Mouse (Mus musculus): ENCODE data around the gene Ccndbp1.
"Not testable (repeated sequence)": the region's sequence is repeated elsewhere in the genome, so short reads cannot be mapped to it uniquely, and the experiment has no call there.

Ccndbp1 gene

GRCm38 (mm10) chr2:121004018-121004811, 4.0 kb upstream of the Ccndbp1 start:
- DNase-seq = no peak

- no peak for DNase-seq
These were observed 1.2 kb upstream of the Ccndbp1 start for GRCm38 (mm10) chr2:121006986-121007385.

GRCm38 (mm10) chr2:121008664-121009007, 433 bp downstream of the Ccndbp1 start:
- DNase-seq = no peak

GRCm38 (mm10) chr2:121009071-121009677, 971 bp downstream of the Ccndbp1 start:
- DNase-seq = no peak

- no peak for DNase-seq
These were observed 4.5 kb downstream of the Ccndbp1 start for GRCm38 (mm10) chr2:121012676-121013075.

- no peak for DNase-seq
These were observed 7.3 kb downstream of the Ccndbp1 start for GRCm38 (mm10) chr2:121015507-121015906.

GRCm38 (mm10) chr2:121016226-121016625, 8.0 kb downstream of the Ccndbp1 start:
- DNase-seq = no peak

GRCm38 (mm10) chr2:121017151-121017550, 8.9 kb downstream of the Ccndbp1 start:
- DNase-seq = no peak

- no peak for DNase-seq
These were observed 14.7 kb downstream of the Ccndbp1 start for GRCm38 (mm10) chr2:121022918-121023317.

- DNase-seq = no peak
These were observed 28.6 kb downstream of the Ccndbp1 start, which contains the start of gene Epb42 for GRCm38 (mm10) chr2:121036733-121037341. Gene Epb42, minus strand, starts transcription at chr2:121037072.

GRCm38 (mm10) chr2:121038851-121039250, 30.6 kb downstream of the Ccndbp1 start:
- not testable (repeated sequence) for DNase-seq

- no peak for DNase-seq
These were observed 31.2 kb downstream of the Ccndbp1 start for GRCm38 (mm10) chr2:121039382-121039781.

- DNase-seq = no peak
These were observed 32.9 kb downstream of the Ccndbp1 start for GRCm38 (mm10) chr2:121041098-121041497.

- no peak for DNase-seq
These were observed 37.5 kb downstream of the Ccndbp1 start for GRCm38 (mm10) chr2:121045653-121046052.

GRCm38 (mm10) chr2:121052176-121052575, 44.0 kb downstream of the Ccndbp1 start:
- no peak for DNase-seq

GRCm38 (mm10) chr2:121054060-121054459, 45.9 kb downstream of the Ccndbp1 start:
- DNase-seq = no peak

GRCm38 (mm10) chr2:121055915-121056314, 47.7 kb downstream of the Ccndbp1 start:
- DNase-seq = no peak

GRCm38 (mm10) chr2:121057997-121058396, 49.8 kb downstream of the Ccndbp1 start:
- DNase-seq = no peak

GRCm38 (mm10) chr2:121061315-121061714, 53.1 kb downstream of the Ccndbp1 start:
- DNase-seq = no peak
